Mouse (Mus musculus) right cerebral cortex, postnatal 10 days (tissue): Measurements from ENCODE around the gene Fam243.
A peak's percentile ranks its signal among the peaks of the same experiment; 100 is the strongest.

Source experiments
- DNase-seq, 2 experiments: peaks; one replicate each; pipeline ENCODE4 v3.0.0; 2021; ENCODE audit warnings: low spot score in 2 of 2

Gene Fam243

GRCm38 (mm10) chr16:92319353-92320109, 1.7 kb downstream of the Fam243 start:
- peak; percentile 58 to 70 for DNase-seq

- DNase-seq = no peak
Measured at GRCm38 (mm10) chr16:92316049-92316738, 5.0 kb downstream of the Fam243 start.

DNA sequence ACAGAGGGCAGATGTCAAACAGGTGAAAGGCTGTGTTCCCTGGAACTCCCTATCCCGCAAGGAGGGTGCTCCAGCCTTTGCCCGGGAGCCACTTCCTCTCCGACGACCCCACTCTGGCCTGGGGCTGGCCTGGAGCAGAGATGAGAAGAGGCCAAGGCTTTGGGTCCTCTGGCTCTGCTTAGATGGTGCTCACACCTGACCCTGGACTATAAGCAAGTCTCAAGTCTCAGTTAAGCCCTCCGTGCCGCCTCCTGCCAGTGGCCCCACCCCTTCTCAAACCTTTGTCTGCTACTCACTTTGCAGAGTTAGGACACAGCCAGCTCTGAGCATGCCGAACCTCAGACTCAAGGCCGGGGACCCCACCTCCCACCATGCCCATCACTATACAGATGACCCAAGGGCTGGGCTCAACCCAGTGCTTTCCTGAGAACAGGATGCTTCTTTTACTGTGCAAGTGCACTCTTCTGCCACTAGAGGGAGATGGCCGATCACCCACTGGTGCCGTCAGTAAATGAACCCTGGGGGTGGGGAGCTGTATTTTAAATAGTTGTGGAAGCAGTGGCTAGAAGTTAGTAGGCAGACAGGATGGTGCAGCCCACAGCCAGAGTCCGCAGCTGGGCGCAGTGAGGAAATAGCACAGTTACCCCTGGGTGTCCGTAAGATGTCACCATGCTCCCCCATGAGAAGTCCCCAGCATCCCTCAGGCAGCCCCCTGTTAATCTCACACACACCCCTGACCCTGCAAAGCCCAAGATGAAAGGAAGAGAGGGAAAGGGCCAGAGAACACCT, 7.1 kb downstream of the Fam243 start:
- peak; percentile 64 to 67 for DNase-seq

DNA sequence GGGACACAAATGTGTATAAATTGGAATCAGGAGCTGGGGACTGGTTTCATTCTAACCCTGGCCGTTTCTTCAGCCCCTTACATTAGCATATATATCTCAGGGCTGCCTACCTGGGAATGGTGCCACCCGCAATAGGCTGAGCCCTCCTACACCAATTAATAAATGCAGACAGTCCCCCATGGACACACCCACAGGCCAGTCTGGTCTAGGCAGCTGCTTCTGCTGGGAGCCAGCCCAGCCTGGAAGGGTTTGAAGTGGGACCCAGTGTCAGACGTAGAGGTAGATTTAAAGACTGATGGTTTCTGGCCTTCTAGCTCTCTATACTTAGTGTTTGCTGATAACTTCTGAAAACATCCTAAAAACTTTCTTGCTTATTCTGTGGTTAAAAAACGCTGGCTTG, 12.1 kb downstream of the Fam243 start:
- DNase-seq = no peak

- no peak for DNase-seq
Measured at GRCm38 (mm10) chr16:92307947-92308346, 13.3 kb downstream of the Fam243 start.

GRCm38 (mm10) chr16:92305519-92305918, 15.7 kb downstream of the Fam243 start:
- DNase-seq = no peak

DNA sequence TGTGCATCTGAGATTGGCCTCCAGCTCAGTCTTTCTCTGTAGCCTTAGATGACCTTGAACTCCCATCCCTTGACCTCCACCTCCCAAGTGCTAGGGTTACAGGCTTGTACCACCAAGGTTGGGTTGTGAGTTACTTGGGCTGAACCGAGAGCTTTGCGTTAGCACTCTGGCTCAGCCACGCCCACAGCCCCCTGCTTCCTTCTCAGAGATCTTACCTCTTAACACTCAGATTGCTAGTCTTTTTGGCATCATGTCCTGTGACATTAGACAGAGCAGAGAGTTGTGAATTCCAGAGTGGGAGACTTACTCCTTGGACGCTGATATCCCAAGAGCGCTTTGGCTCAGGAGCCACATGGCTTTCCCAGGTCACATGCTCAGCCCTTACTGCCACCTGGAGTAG, 18.7 kb downstream of the Fam243 start:
- peak in 1 of 2 experiments; percentile 50 for DNase-seq

DNA sequence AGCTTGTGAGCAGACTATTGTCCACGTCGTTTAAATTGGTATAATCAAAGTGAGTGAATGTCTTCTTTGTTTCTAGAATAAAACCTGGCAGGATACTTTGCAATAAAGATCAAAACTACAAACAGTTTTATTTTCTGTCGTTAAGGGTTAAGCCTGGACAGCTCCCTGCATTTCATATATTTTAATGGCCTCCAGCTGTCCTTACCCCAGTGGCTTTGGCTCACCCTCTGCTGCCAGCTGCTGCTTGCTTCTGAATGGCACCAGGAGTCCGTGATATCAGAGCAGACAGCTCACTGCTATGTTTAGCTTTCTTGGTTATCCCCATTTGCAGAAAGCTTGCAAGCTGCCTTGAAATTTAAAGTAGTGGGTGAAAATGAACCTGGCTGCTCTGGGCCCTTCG, 19.3 kb downstream of the Fam243 start:
- DNase-seq = peak in 1 of 2 experiments; percentile 58

- DNase-seq = peak; percentile 50 to 60
Measured at GRCm38 (mm10) chr16:92301412-92301806, 19.8 kb downstream of the Fam243 start.

- peak; percentile 98 for DNase-seq
Measured at GRCm38 (mm10) chr16:92300649-92301411, 20.4 kb downstream of the Fam243 start, which contains the start of gene Smim11. Gene Smim11, plus strand, starts transcription at chr16:92301286.

DNA sequence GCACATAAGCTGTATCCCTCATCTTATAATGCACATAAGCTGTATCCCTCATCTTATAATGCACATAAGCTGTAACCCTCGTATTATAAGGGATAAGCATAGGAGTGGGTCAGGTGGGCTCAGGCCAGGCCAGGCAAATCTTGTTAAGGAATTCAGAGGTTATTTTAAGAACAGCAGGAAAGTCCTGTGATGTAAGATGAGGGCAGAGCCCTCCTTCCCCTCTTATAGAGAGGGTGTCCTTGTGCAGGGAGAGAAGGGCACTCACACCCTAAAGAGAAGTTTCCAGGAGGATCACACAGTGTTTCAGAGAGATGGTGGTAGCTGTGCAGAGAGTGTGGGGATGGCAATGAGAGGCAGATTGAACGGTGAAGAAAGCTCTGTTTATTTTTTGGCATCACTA, 25.9 kb downstream of the Fam243 start:
- DNase-seq = no peak

- DNase-seq = no peak
Measured at GRCm38 (mm10) chr16:92294267-92294970, 26.8 kb downstream of the Fam243 start.

DNA sequence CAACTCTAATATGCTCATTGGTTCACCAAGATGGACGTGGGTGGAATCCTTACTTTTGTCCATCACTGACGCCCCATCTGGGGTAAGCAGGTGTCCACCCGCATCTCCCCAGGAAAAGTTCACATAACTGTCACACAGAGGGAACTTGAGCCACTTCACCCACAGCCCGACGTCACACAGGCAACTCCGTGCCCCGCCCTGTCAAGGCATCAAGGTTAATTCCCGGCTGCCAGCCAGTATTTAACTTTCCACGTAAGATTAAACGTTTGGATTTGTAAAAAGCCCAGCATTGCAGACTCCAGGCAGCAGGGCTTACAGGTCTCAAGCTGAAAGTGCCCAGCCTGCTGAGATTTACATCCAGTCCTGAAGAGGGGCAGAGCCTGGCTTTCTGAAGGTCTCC, 29.1 kb downstream of the Fam243 start, which contains the start of gene Kcne2:
TSS of gene Kcne2 (plus strand) at position 289 of the 400 bp plus-strand sequence.
- no peak for DNase-seq

DNA sequence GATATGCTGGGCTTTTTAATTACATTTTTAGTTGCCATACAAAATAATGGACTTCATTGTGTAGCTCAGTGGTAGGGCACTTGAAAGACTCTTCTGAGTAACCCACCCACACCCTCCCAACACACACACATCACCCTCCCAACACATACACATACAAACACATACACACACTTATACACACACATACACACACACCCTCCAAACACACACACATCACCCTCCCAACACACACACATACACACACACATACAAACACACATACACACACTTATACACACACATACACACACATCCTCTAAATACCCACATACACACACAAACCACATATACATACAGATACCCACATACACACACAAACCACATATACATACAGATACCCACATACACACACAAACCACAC, 31.2 kb downstream of the Fam243 start:
- DNase-seq = no peak

DNA sequence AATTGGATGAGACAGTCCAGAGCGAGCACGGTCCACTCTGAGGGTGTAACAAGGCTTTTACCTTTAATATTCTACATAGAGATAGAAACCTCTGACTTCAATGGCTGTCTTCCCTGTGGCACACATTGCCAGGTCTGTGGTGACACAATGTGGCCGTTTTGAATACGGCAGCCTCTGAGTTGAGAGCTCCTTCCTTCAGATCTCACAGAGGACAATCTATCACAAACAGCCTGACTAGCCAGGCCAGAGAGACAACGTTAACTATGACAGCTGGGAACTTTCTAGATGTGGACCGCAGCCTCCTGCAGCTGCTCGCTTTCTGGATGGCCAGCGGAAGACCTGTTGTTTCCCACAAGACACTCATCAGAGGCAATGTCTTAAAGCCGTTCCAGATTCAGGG, 32.5 kb downstream of the Fam243 start:
- peak; percentile 55 to 70 for DNase-seq

DNA sequence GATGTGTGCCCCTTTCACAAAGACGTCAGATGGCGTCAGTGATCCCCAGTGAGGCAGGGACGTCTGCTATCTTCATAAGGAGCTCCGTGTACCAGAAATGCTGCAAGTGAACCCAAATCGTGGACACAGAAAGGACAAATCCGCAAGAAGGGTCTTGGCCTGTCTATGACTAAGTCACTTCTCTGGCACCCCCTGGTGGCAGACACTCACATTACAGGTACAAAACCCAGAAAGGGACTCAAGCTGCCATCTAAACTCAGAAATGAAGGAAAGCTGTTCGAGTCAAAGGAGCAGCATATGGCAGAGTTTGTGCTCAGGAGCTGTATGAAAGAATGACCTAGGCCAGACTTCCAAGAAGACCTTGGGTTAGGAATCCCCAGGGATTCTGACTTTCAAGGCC, 34.6 kb downstream of the Fam243 start:
- peak; percentile 87 to 91 for DNase-seq

GRCm38 (mm10) chr16:92285068-92285467, 36.2 kb downstream of the Fam243 start:
- DNase-seq = no peak

DNA sequence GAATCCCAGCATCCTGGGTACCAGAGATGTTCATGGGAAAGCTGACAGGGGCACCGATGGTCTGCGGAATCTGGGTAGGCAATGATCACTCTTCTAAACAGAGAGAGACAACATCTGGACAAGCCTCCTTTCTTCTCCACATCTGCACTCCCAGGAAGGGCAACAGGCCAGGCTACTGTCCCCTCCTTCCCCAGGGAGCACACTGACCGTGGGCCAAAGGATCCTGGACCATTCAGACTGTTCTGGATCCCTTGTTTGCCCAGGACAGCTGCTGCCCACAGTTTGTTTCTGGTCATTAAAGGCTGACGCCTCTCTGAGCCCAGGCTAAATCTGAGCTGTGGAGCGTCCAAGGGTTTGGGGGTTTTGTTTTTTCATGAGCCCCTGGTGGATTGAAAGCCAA, 38.6 kb downstream of the Fam243 start:
- no peak for DNase-seq

DNA sequence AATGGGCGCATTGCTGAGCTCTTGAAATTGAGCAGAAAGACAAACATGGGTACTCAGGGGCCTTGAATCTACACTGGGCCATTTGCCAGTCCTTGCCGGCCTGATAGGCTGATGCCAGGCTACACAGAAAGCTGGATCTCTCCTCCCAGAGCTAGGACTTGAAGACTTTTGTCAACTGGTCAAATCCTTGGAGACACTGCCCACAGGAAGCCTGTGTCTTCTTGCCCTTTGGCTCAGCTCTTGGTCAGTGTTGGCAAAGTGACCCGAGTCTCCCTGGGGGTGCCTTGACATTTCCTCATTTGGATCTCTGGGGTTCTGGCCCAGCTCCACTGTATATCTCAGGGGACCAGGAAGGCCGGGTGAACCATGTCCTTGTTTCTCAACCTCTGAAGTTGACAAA, 45.7 kb downstream of the Fam243 start:
- no peak for DNase-seq

- no peak for DNase-seq
Measured at GRCm38 (mm10) chr16:92274516-92274915, 46.7 kb downstream of the Fam243 start.
